Mouse (Mus musculus) gastrocnemius, postnatal 10 days (tissue): ENCODE results near the gene 2310022A10Rik. TPM values are rescaled to one million over a fixed set of nuclear protein-coding genes. Genes with fewer than 3 reads are reported as not detected.

Source experiments
- DNase-seq: peaks from one replicate; pipeline ENCODE4 v3.0.0; 2021; ENCODE audit warnings: mixed read lengths
- total RNA-seq, 2 experiments: library from RNA; stranded (reverse); gene quantifications; 2 replicates each; pipeline ENCODE4 v1.2.3; 2021

The 2310022A10Rik gene
- total RNA-seq, 2 experiments from 2014 or later: 106 to 110 TPM

DNA sequence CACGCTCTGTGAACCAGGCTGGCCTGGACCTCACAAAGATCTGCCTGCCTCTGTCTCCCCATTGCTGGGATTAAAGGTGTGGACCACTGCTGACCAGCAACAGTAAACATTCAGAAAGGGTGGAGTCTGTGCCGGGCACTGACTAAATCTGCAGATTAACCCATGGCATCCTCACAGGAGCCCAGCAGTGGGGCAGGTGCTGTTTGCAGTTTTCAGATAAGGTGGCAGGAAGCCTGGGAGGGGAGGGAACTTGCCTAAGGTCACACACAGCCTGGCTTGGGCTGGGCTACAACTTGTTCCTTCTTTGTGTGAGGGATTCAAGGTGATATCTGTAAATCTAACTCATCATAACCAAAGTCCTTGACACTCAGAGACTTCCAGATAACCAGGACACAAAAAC lies 12.5 kb upstream of the 2310022A10Rik start:
- DNase-seq: no peak

DNA sequence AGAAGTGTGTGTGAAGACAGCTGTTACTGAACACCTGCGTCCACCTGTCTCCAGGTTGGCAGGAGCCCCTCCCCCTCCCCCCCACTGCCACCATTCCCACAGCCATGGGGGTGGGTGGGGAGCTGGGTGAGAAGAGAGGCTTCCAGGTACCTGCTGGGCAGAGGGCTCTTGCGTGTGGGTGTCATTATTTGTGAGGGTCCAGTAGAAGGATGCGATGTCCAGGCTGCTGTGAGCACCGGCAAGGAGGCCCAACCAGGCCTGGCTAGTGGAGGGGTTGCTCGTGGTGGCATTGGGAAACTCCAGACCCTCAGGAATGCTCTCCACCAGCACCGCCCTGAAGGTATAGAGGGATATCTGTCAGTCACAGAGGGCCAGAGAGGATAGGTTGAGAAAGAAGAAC lies 12.1 kb upstream of the 2310022A10Rik start:
- DNase-seq: no peak

DNA sequence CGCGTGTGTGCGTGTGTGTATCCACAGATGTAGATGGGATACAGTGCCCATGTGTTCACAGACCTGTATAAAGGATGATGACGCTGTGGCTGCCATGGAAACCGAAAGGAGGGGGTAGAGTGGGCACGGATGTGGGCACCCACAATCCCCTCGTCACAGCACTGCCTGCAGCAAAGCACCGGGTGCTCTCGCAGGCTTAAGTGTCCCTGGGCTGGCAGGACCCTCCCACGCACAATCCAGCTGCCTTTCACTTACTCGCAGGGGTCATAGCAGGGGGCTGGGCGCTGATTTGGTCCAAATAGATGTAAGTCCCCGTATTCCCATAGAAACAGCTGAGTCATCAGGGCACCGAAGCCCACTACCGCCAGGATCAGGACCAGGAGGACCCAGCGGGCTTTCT lies 11.6 kb upstream of the 2310022A10Rik start:
- DNase-seq: no peak

DNA sequence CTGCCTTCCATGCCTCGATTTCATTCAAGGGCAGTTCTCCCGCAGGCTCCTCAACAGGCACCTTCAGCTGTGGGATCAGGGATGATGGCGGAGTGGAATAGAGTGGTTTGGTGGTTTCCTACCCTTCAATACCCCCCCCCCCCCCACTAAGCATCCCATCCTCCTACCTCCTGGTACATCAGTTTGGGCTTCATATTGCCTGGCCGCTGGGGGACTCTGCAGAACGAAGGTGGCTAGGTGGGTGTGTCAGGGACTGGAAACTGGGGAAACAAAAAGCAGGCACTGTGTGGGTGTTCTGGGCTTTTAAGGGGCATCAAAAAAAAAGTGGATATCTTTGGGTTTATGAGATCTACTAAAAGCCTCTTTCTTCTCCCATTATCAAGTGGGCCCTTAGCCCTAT lies 11.1 kb upstream of the 2310022A10Rik start:
- no peak for DNase-seq

DNA sequence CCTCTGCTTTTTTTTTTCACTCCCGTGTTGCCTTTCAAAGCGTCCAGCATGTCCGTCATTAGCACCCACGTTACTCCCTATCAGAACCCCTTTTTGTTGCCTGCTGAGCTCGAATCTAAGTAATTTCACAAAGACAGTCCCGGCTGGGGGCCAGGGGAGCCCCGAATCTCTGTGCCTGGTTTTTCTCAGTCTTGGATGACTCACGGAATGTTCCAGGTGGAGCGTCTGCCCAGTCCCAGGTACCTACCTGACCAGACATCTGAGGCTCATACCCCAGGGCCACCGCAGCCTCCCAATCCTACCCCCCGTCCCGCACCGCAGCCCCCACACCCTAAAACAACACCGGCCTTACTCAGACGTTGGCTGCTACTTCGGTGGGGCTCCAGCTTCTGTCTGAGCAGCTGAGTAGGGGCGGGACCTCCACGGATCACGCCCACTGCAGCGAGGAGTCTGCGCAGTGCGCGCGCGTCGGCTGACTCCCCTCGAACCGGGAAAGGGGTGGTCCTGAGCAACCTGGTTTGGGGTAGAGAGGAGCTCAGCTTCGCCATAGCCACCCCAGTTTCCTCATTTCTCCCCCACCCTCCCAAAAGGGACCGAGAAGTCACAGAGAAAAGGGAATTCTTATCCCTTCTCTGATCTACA lies 10.5 kb upstream of the 2310022A10Rik start:
- peak; percentile 76 for DNase-seq

DNA sequence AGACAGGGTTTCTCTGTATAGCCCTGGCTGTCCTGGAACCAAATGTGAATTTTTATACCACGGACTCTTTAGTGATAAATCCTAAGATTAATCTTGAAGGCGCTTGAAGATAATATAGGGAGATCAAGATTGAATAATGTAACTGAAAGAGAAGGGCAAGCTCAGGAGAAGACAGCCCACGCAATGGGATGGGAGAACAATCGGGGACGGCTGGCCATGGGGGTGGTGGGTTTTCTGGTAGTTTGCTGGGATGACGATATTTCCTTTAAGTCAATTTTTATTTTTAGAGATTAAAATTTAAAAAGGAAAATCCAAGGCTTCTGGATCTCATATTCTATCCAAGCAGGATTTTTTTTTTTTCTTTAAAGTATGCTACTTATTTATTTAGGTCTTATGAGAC lies 10.0 kb upstream of the 2310022A10Rik start:
- no peak for DNase-seq

DNA sequence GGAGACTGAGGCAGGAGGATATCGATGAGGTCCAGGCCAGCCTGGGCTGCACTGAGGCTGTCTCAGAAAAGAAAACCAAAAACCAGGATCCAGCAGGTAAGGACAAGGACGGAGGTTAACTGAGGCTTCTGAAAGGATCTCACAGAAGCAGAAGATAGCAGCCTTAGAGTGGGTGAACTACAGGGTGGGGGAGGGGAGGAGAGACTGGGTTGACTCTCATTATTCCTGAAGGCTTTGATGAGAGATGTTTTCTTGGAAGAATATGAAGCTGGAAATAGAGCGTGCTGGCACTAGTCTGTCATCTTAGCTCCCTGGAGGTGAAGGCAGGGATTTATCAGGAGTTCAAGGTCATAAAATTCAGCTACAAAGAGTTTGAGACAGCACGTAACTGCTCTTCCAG lies 9.2 kb upstream of the 2310022A10Rik start:
- no peak for DNase-seq

DNA sequence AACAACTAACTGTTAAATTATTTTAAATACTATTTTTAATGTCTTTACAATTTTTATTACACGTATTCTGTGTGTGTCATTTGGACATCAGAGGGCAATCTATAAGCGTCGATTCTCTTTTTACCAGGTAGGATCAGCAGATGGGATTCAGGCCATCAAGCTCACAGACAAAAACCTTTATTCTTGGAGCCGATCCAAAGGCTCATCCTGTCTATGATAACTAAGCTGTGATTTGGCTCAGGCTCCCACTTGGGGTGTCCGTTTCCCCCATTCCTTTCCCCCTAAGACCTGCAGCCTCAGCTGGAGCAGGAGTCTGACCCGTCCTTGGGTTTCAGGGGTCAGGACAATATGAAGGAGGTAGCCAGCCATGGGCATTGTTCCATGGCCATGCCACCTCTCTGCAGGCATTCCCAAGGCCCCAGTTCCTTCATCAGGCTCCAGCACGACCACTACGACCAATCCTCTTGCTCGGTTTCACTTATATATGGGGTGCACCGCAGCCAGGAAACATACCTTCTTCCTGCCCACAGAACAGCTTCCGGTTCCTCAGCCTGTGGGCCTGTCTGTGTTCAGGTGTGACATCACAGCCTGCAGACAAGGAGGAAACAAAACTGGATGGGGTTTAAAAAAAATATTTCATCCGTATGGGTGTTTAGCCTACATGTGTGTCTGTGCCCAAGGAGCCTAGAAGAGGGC lies 8.2 kb upstream of the 2310022A10Rik start:
- no peak for DNase-seq

DNA sequence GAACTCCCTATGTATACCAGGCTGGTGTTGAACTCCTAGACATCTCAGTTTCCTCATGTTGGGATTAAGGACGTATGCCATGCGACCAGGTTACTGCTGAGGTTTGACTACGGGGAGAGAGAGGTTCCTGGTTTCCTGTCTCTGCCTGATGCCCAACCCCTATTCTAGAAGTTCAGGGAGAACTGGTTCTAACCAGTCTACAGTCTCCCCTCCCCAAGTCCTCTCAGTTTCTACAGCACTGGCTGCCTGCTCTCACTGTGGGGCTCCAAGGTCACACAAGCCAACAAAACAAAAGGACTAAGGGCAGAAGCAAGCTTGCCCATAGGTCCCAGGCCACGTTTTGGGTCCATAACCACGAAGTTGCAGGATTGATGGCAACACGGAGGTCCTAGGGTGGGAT lies 3.4 kb upstream of the 2310022A10Rik start:
- no peak for DNase-seq

DNA sequence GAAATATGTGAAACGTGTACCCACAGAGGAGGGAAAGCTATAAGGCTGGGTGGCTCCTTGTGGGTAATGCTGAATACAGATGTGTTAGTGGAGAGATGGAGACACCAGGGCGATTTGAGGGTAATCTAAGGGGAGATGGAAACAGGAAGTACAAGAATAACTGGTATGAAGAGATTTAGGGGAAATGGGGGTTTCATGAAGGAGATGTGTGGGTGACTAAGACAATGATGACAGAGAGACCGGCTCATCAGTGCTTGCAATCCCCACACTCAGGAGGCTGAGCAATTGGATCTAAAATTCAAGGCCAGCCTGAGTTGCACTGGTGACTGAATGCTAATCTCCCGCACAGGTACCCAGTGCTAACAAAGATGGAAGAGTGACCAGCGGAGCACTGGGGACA lies 963 bp upstream of the 2310022A10Rik start:
- DNase-seq: no peak

DNA sequence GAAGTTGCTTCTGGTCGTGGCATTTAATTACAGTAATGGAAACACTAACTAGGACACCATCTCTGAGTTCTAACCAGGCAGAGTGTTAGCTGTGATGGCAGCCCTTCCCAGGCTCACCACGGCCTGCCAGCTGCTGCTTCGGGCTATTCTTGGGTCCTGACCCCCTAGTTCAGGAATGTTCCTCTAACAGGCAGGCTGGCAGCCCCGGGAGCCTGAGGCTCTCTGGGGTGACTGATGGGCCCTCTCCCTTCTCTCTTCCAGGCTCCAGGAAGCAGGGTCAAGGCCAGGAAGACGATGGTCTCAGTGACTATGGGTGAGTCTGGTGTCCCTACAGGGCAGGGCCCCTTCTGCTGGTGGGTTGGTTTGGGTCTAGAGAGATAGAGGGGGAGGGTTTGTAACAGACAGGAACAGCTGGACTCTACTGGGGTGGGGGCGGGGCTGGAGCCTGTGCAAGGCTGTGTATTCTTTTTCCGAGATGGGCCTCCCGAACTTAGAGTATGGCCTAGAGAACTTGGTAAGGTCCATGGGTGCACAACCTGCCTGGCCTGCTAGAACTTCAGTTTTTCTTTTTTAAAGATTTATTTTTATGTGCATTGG lies 7.4 kb downstream of the 2310022A10Rik start:
- peak; percentile 60 for DNase-seq

DNA sequence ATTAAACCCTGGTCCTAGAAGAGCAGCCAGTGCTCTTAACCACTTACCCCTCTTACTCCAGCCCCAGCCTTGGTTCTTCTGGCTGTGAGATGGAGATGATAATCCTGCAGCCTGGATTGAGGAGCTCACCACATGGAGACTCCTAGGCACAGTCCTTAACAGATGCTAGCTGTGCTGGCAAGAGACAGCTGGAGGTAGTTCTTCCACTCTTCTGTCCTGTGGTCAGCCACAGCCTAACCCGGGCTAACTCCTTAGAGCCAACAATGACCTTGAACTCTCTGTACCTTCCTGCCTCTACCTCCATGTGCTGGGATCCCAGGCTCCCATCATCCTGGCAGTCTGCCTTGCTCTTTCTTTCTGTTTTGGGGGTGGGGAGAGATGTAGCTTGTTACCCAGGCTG lies 7.9 kb downstream of the 2310022A10Rik start:
- no peak for DNase-seq

DNA sequence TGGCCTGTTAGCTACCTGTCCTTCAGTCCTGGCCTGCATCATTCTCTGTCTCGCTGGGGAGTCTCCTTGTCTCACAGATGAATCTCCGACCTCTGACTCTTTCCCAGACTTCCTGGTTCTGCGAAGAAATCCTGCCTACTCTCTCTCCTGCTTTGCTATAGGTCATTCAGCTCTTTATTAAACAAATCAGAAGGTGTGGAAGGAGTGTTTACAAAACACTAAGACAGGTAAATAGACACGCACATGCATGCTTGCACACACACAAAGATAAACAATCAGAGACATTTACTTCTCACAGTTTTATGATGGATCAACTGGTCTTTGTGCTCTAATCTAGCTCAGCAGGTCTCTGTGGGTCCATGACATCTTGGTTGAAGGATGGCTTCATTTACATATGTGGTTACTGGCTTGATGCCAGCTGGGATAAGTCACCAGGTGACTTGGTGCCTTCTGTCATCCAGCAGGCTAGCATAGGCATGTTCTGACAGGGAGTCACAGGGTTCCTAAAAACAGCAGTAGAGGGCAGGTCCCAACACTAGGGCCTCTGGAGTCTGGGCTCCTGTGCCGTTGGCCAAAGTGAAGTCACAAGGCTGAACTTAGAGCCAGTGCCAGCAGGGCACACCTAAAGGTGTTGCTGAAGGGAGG lies 16.7 kb downstream of the 2310022A10Rik start:
- no peak for DNase-seq

DNA sequence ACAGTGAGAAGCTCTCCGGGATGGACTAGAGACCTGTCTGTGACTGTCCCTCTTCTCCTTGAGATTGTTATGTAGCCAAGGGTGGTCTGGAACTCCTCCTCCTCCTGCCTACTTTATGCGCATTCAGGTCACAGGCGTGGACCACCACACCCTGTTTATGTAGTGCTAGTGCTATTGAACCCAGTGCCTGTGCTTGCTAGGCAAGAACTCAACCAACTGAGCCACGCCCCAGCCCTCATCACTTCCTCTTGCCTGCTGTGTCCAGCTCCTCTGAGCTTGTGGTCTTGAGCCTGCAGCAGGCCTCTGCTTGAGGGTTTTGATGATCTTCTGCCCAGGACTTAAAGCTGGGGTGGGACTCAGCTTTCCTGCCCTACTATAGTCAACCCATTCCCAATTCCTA lies 19.1 kb downstream of the 2310022A10Rik start:
- DNase-seq: no peak

DNA sequence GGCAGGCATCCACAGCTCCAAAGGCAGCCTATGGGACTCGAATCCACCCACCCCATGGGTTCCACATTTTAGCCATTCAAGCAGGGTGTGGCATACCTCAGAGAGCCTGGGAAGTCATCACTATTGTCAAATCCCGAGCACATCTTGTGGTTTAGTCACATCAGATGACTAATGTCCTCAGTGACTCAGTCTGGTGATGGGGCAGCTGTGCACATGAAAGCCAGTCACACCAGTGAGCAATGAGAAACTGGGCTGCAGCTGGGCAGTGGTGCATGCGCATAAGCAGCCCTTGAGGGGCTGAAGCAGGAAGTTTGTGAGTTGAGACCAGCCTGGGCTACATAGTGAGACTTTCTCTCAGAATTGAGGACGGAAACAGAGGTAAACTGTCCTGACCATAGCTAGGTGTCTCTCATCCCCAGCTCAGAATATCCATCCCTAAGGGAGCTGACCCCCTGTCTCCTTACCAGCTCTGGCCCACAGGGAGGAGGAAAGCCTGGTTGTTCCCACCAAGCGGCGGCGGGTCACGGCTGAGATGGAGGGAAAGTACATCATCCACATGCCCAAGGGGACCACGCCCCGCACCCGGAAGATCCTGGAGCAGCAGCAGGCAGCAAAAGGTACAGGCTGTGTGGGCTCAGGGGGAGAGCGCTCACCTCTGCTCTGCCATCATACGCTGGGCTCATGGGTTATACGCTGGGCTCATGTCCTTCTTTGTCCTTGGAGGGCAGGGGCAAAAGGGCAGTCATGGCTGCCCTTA lies 21.3 kb downstream of the 2310022A10Rik start:
- no peak for DNase-seq

DNA sequence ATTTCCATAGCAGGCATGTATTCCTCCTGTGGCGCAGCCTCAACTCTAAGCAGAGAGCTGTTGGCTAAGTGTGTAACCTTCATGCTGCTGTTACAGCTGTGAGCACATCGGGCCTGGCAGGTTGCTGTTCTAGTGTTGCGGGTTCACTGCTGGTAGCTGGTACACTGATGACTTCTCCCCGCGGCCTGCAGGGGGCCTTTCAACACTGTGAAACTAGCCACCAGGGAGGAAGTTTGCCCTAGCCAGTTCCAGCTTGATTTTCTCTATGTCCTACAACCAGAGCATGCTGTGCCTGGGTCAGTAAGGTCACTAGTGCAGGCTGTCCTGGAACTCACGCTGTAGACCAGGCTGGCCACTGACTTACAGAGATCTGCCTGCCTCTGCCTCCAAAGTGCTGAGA lies 23.9 kb downstream of the 2310022A10Rik start:
- peak; percentile 46 for DNase-seq

DNA sequence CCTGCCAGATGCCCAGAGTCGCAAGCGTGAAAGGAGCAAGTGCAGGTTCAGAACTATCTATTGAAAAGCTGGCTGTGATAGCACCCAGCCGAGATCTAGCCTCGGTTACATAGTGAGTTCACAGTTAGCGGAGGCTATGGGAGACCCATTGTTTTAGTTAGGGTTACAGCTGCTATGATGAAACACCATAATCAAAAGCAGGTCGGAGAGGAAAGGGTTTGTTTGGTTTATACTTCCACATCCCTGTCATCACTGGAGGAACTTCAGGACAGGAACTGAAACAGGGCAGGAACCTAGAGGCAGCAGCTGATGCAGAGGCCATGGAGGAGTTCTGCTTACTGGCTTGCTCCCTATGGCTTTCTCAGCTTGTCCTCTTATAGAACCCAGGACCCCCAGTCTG lies 24.6 kb downstream of the 2310022A10Rik start:
- no peak for DNase-seq

DNA sequence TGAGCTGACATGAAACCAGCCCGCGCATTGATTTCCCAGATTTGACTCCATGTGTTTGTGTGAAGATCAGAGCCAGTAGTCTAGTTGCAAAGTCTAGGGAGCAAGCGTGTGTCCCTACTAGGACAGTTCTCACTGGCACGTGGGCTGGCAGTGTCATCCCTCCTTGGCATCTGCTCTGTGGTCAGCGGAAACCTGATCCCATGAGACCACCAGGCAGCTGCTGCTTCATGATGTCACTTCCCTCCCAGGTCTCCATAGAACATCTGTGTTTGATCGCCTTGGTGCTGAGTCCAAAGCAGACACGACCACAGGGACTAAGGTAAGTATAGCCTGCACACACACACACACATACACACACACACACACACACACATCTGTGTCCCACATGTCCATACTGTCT lies 25.4 kb downstream of the 2310022A10Rik start:
- DNase-seq: no peak

DNA sequence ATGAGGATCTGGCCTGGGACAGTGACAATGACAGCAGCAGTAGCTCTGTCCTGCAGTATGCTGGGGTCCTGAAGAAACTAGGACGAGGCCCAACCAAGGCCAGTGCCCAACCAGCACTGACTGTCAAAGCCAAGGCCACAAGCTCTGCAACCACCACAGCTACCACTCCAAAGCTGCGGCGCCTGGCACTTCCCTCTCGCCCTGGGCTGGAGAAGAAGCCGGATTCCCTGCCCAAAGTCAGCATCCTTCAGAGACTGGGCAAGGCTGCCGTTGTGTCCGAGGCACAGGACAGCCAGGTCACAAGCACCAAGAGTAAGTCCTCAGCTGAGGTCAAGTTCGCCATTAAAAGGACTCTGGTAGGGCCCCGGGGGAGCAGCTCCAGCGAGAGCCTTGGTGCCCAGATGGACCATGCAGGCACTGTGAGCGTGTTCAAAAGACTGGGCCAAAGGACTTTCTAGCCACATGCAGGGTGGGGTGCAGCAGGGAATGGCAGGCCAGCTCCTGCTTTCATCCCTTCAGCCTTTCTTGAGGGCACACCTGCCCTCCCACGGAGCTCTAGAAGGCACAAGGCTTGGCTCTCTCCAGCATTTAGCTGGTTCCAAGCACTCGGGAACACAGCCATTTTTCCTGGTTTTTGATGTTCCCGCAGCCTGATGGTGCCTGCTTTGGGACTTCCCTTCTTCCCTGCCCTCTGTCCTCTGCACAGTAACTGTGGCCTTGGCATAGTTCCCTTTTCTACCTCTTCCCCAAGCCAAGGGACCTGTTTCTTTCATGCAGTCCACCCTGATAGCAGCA lies 27.5 kb downstream of the 2310022A10Rik start:
- no peak for DNase-seq

DNA sequence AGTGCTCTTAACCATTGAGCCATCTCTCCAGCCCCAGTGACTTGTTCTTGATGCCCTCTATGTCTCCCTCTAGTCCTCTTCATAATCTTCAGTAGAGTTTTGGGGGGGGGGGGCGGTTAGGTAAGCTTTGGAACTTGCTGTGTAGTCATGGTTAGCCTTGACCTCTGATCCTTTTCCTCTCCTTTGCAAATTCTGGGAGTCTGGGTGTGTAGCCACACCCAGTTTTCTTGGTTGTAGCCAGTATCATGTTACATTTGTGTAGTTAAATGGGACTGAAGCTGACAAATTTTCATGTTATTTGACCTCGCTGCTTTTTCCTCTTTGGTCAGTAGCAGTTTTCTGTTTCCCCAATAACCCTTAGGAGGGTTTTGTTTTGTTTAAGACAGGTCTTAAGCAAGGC lies 33.8 kb downstream of the 2310022A10Rik start:
- DNase-seq: no peak

DNA sequence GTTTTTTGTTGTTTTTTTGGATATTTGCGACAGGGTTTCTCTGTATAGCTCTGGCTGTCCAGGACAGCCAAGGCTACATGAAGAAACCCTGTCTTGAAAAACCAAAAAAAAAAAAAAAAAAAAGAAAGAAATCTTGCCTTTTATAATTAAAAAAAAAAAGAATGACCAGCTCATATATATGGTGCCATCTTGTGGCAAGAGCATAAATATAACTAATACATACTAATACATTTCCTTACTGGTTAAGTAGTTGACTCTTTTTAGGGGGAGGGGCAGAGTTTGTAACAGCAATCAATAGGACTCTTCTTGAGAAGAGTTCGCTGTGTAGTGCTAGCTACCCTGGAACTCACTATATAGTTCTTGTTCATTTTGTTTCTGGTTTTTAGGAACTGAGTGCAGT lies 34.7 kb downstream of the 2310022A10Rik start:
- no peak for DNase-seq

DNA sequence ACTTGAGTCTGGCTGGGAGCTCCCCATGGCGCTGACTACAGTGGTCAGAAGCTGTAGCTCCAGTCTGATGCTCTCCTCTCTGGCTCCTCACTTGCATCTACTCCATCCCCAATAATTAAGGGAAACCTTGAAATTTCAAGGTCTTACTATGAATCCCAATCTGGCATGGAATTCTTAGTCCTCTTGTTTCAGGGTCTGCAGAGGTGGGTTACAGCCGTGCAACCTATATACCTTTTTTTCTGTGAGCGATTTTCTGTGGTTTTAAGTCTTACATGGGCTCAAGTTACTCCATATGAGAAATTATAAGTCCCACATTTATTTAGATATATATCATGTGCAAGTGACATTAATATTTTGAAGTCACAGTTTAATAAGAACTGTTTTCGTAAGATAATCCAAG lies 37.1 kb downstream of the 2310022A10Rik start:
- DNase-seq: no peak
